Mouse (Mus musculus): ENCODE measurements around the gene Slc12a5.

Gene Slc12a5

GRCm38 (mm10) chr2:164960716-164961441, at the start of gene Slc12a5:
Gene Slc12a5 (plus strand): TSS chr2:164960802.
- peak in 1 of 2 experiments; percentile 16 for DNase-seq (ENCODE audit: low spot score in 2 of 2)

- peak; percentile 94 to 95 for DNase-seq (ENCODE audit: low spot score in 2 of 2)
These were observed 49.2 kb upstream of the Slc12a5 start, which contains the start of gene Zfp335 for GRCm38 (mm10) chr2:164911086-164912048. Gene Zfp335 (minus strand): TSS chr2:164911757.

GRCm38 (mm10) chr2:164912151-164912550, 48.5 kb upstream of the Slc12a5 start:
- peak; percentile 75 to 77 for DNase-seq (ENCODE audit: low spot score in 2 of 2)

- no peak for DNase-seq (ENCODE audit: low spot score in 2 of 2)
These were observed 47.7 kb upstream of the Slc12a5 start for GRCm38 (mm10) chr2:164912749-164913427.

GRCm38 (mm10) chr2:164913428-164913786, 47.2 kb upstream of the Slc12a5 start:
- peak; percentile 43 to 60 for DNase-seq (ENCODE audit: low spot score in 2 of 2)

GRCm38 (mm10) chr2:164916820-164917219, 43.8 kb upstream of the Slc12a5 start:
- DNase-seq (ENCODE audit: low spot score in 2 of 2): no peak

- no peak for DNase-seq (ENCODE audit: low spot score in 2 of 2)
These were observed 43.2 kb upstream of the Slc12a5 start for GRCm38 (mm10) chr2:164917371-164917770.

GRCm38 (mm10) chr2:164918325-164918724, 42.3 kb upstream of the Slc12a5 start:
- no peak for DNase-seq (ENCODE audit: low spot score in 2 of 2)

GRCm38 (mm10) chr2:164921984-164922383, 38.6 kb upstream of the Slc12a5 start:
- no peak for DNase-seq (ENCODE audit: low spot score in 2 of 2)

GRCm38 (mm10) chr2:164923291-164923690, 37.3 kb upstream of the Slc12a5 start:
- no peak for DNase-seq (ENCODE audit: low spot score in 2 of 2)

GRCm38 (mm10) chr2:164924100-164924857, 36.3 kb upstream of the Slc12a5 start:
- peak; percentile 79 to 93 for DNase-seq (ENCODE audit: low spot score in 2 of 2)

- no peak for DNase-seq (ENCODE audit: low spot score in 2 of 2)
These were observed 29.7 kb upstream of the Slc12a5 start for GRCm38 (mm10) chr2:164930706-164931581.

- no peak for DNase-seq (ENCODE audit: low spot score in 2 of 2)
These were observed 27.1 kb upstream of the Slc12a5 start for GRCm38 (mm10) chr2:164933534-164933933.

- no peak for DNase-seq (ENCODE audit: low spot score in 2 of 2)
These were observed 24.6 kb upstream of the Slc12a5 start for GRCm38 (mm10) chr2:164935991-164936390.

GRCm38 (mm10) chr2:164938146-164939091, 22.2 kb upstream of the Slc12a5 start:
- no peak for DNase-seq (ENCODE audit: low spot score in 2 of 2)

GRCm38 (mm10) chr2:164939106-164939505, 21.5 kb upstream of the Slc12a5 start:
- DNase-seq (ENCODE audit: low spot score in 2 of 2): no peak

- DNase-seq (ENCODE audit: low spot score in 2 of 2): no peak
These were observed 20.3 kb upstream of the Slc12a5 start, which contains the start of gene Mmp9 for GRCm38 (mm10) chr2:164940140-164940830. Gene Mmp9 (plus strand): TSS chr2:164940780.

GRCm38 (mm10) chr2:164942692-164943290, 17.8 kb upstream of the Slc12a5 start:
- DNase-seq (ENCODE audit: low spot score in 2 of 2): peak; percentile 15 to 62

All from heart, adult 9 months (tissue).